In genomic region chr9:110825426-110825825, GRCm38 (mm10) we compare ENCODE assay signal across 35 mouse cellular contexts. TPM values are rescaled to one million over a fixed set of nuclear protein-coding genes. Genes with fewer than 3 reads are reported as not detected.
DNase-seq lines count a peak whose midpoint lies in the region; ATAC-seq and TF ChIP-seq lines count a peak whose summit lies in the region.
"Had no signal": no experiment of that assay in that cellular context is flagged by ENCODE, and none has a peak within 500 bp of the region (broad histone marks: within the 10 kb centered on the region; RNA-seq: fewer than 3 reads in every experiment).

No protein-coding gene starts in this region.

- no peak for TF ChIP-seq RAD21 in CH12.LX (IDR thresholded peaks at IDR 0.05; ENCODE audit: low read depth, low read length)

- no peak for TF ChIP-seq CTCF in forebrain, postnatal 0 days (IDR thresholded peaks at IDR 0.05; ENCODE audit: low read depth)
- no peak for TF ChIP-seq CTCF in hindbrain, postnatal 0 days (IDR thresholded peaks at IDR 0.05; ENCODE audit: low read depth)
- no peak for TF ChIP-seq CTCF in CH12.LX (conservative IDR thresholded peaks at IDR 0.05 in 1 of 2, IDR thresholded peaks at IDR 0.05 in 1 of 2; ENCODE audit: low read depth in 2 of 2, low read length in 2 of 2)

- no peak overlapping the region for H3K4me3 ChIP-seq in forebrain, postnatal 0 days (ENCODE audit: low read depth, low read length)
- no peak overlapping the region for H3K4me3 ChIP-seq in forebrain, embryonic 16.5 days (replicated peaks; ENCODE audit: low read length)
- H3K4me3 ChIP-seq in hindbrain, postnatal 0 days (ENCODE audit: low read length) = no peak overlapping the region
- no peak overlapping the region for H3K4me3 ChIP-seq in hindbrain, embryonic 13.5 days
- no peak overlapping the region for H3K4me3 ChIP-seq in CH12.LX (replicated peaks in 1 of 3; ENCODE audit: low read depth in 2 of 3, low read length in 2 of 3, poor library complexity in 1 of 3)
- H3K4me3 ChIP-seq: embryonic facial prominence, embryonic 12.5 days; erythroblast, embryonic 14.5 days; forebrain, embryonic 12.5 days; forebrain, embryonic 15.5 days; hindbrain, embryonic 12.5 days had no signal

- no peak for TF ChIP-seq EP300 in CH12.LX (IDR thresholded peaks at IDR 0.05; ENCODE audit: low read length)

- H3K4me1 ChIP-seq in forebrain, postnatal 0 days (ENCODE audit: insufficient read depth) = no peaks in the 10 kb centered on the region
- H3K4me1 ChIP-seq in forebrain, embryonic 16.5 days (replicated peaks; ENCODE audit: control insufficient read depth, insufficient read depth, low read length) = no peaks in the 10 kb centered on the region
- no peaks in the 10 kb centered on the region for H3K4me1 ChIP-seq in hindbrain, postnatal 0 days (ENCODE audit: insufficient read depth, low read length)
- H3K4me1 ChIP-seq in hindbrain, embryonic 13.5 days (replicated peaks) = no peaks in the 10 kb centered on the region
- peaks cover 2 to 12% of the 10 kb centered on the region in 2 experiments; a peak in 3 of 4 replicates for H3K4me1 ChIP-seq in CH12.LX (ENCODE audit: control insufficient read depth in 1 of 2, insufficient read depth in 2 of 2)
- H3K4me1 ChIP-seq: embryonic facial prominence, embryonic 12.5 days; forebrain, embryonic 12.5 days; hindbrain, embryonic 12.5 days had no signal

- no peak overlapping the region for H3K9ac ChIP-seq in forebrain, postnatal 0 days
- H3K9ac ChIP-seq in forebrain, embryonic 16.5 days (replicated peaks; ENCODE audit: low read depth, low read length) = no peak overlapping the region
- no peak overlapping the region for H3K9ac ChIP-seq in hindbrain, postnatal 0 days (replicated peaks; ENCODE audit: low read length)
- H3K9ac ChIP-seq in hindbrain, embryonic 13.5 days = no peak overlapping the region
- peak overlapping the region; percentile 30; the same call in 1 of the 2 replicates for H3K9ac ChIP-seq in CH12.LX (ENCODE audit: insufficient read depth, low read depth)
- H3K9ac ChIP-seq: embryonic facial prominence, embryonic 12.5 days; forebrain, embryonic 12.5 days; forebrain, embryonic 15.5 days; hindbrain, embryonic 12.5 days had no signal

- H3K36me3 ChIP-seq in forebrain, postnatal 0 days (ENCODE audit: insufficient read depth) = no peaks in the 10 kb centered on the region
- no peaks in the 10 kb centered on the region for H3K36me3 ChIP-seq in forebrain, embryonic 16.5 days (ENCODE audit: control insufficient read depth, insufficient read depth)
- no peaks in the 10 kb centered on the region for H3K36me3 ChIP-seq in hindbrain, postnatal 0 days (ENCODE audit: insufficient read depth, low read length)
- no peaks in the 10 kb centered on the region for H3K36me3 ChIP-seq in hindbrain, embryonic 13.5 days
- H3K36me3 ChIP-seq in CH12.LX (replicated peaks in 1 of 2; ENCODE audit: control insufficient read depth in 1 of 2, insufficient read depth in 1 of 2, low read length in 1 of 2) = no peaks in the 10 kb centered on the region
- H3K36me3 ChIP-seq: embryonic facial prominence, embryonic 12.5 days; forebrain, embryonic 12.5 days; forebrain, embryonic 15.5 days; G1E; hindbrain, embryonic 12.5 days had no signal

- H3K79me2 ChIP-seq in CH12.LX (replicated peaks; ENCODE audit: control insufficient read depth, extremely low read depth, insufficient read depth, poor library complexity, severe bottlenecking) = no peaks in the 10 kb centered on the region

- dilution Hi-C loops in CH12.LX (cut with MboI; ENCODE audit: extremely low pct_ligation_motif_present, extremely low pct_unique_long_range_greater_than_20kb, low sequenced_read_pairs) = no loop called here

- no peak overlapping the region for H3K4me2 ChIP-seq in forebrain, postnatal 0 days (ENCODE audit: low read depth)
- H3K4me2 ChIP-seq in forebrain, embryonic 16.5 days (ENCODE audit: low read length) = no peak overlapping the region
- H3K4me2 ChIP-seq in hindbrain, postnatal 0 days (ENCODE audit: low read depth, low read length) = no peak overlapping the region
- H3K4me2 ChIP-seq in hindbrain, embryonic 13.5 days = no peak overlapping the region
- peak overlapping the region; percentile 41; the same call in 1 of the 2 replicates for H3K4me2 ChIP-seq in CH12.LX (ENCODE audit: insufficient read depth, low read depth, poor library complexity, severe bottlenecking)
- H3K4me2 ChIP-seq: embryonic facial prominence, embryonic 12.5 days; forebrain, embryonic 12.5 days; forebrain, embryonic 15.5 days; heart, embryonic 11.5 days; hindbrain, embryonic 12.5 days had no signal

- TF ChIP-seq POLR2A in CH12.LX (IDR thresholded peaks at IDR 0.05; ENCODE audit: low read depth, low read length) = no peak

- H3K9me3 ChIP-seq in forebrain, postnatal 0 days (ENCODE audit: low read length) = no peaks in the 10 kb centered on the region
- H3K9me3 ChIP-seq in forebrain, embryonic 16.5 days (ENCODE audit: control insufficient read depth, low read length) = no peaks in the 10 kb centered on the region
- H3K9me3 ChIP-seq in hindbrain, postnatal 0 days (ENCODE audit: low read length) = no peaks in the 10 kb centered on the region
- H3K9me3 ChIP-seq in hindbrain, embryonic 13.5 days = no peaks in the 10 kb centered on the region
- H3K9me3 ChIP-seq in CH12.LX (replicated peaks; ENCODE audit: low read length) = no peaks in the 10 kb centered on the region
- H3K9me3 ChIP-seq: embryonic facial prominence, embryonic 12.5 days; forebrain, embryonic 12.5 days; forebrain, embryonic 15.5 days; G1E; hindbrain, embryonic 12.5 days had no signal

- peak; percentile 72 to 73 for DNase-seq in cerebellum, postnatal 10 days
- DNase-seq in cerebellum, adult 11-12 months = no peak
- peak; percentile 15 for DNase-seq in forebrain, postnatal 0 days
- DNase-seq in hindbrain, postnatal 0 days (ENCODE audit: low spot score) = peak; percentile 25
- DNase-seq in CH12.LX (ENCODE audit: extremely low read depth) = no peak
- no peak for DNase-seq in frontal cortex, adult 2 months (ENCODE audit: extremely low spot score in 1 of 2, low spot score in 1 of 2)
- DNase-seq: adrenal gland, postnatal 10 days; adrenal gland, postnatal 36 days; cerebellum, adult 11 months; cerebellum, adult 8-10 months; cerebellum, postnatal 36 days; gastrocnemius, postnatal 36 days; heart, postnatal 14 days; kidney, adult 18-20 months; kidney, adult 9 months had no signal

- no peaks in the 10 kb centered on the region for H3K27me3 ChIP-seq in forebrain, postnatal 0 days (ENCODE audit: insufficient read depth, low read length)
- no peaks in the 10 kb centered on the region for H3K27me3 ChIP-seq in forebrain, embryonic 16.5 days (replicated peaks; ENCODE audit: control insufficient read depth, insufficient read depth, low read length)
- no peaks in the 10 kb centered on the region for H3K27me3 ChIP-seq in hindbrain, postnatal 0 days (ENCODE audit: insufficient read depth, low read length)
- H3K27me3 ChIP-seq in hindbrain, embryonic 13.5 days = 0 out of 2 replicates have a peak, but pooled peaks cover 4% of the 10 kb centered on the region
- peaks cover 7% of the 10 kb centered on the region for H3K27me3 ChIP-seq in CH12.LX (replicated peaks)
- H3K27me3 ChIP-seq: forebrain, embryonic 12.5 days; forebrain, embryonic 15.5 days; hindbrain, embryonic 12.5 days; Patski had no signal

- H3K27ac ChIP-seq in forebrain, postnatal 0 days (ENCODE audit: low read depth, low read length) = no peak overlapping the region
- H3K27ac ChIP-seq in forebrain, embryonic 16.5 days (ENCODE audit: low read length) = no peak overlapping the region
- H3K27ac ChIP-seq in hindbrain, postnatal 0 days = no peak overlapping the region
- no peak overlapping the region for H3K27ac ChIP-seq in hindbrain, embryonic 13.5 days
- no peak overlapping the region for H3K27ac ChIP-seq in CH12.LX (ENCODE audit: insufficient read depth, low read depth)
- H3K27ac ChIP-seq: embryonic facial prominence, embryonic 12.5 days; forebrain, embryonic 12.5 days; forebrain, embryonic 15.5 days; hindbrain, embryonic 12.5 days had no signal

- 62% methylated on average over 4 of the region's 4 CpGs for WGBS in forebrain, postnatal 0 days
- WGBS in forebrain, embryonic 16.5 days = 63% methylated on average over 4 of the region's 4 CpGs
- WGBS in hindbrain, postnatal 0 days = 56% methylated on average over 4 of the region's 4 CpGs
- 84% methylated on average over 4 of the region's 4 CpGs for WGBS in hindbrain, embryonic 13.5 days

- no peak for ATAC-seq in forebrain, postnatal 0 days
- no peak for ATAC-seq in forebrain, embryonic 16.5 days
- no peak for ATAC-seq in hindbrain, postnatal 0 days
- no peak for ATAC-seq in hindbrain, embryonic 13.5 days (ENCODE audit: low FRiP score)
- ATAC-seq: forebrain, embryonic 15.5 days; hindbrain, embryonic 16.5 days; inflammation-experienced regulatory T-cells, adult 6 months; intestine, embryonic 16.5 days; Patski had no signal

- in situ Hi-C loops in CH12.LX (cut with MboI; ENCODE audit: low pct_ligation_motif_present, low pct_unique_long_range_greater_than_20kb, low sequenced_read_pairs) = no loop called here

RNA-seq across cellular contexts. Expression of gene Prss43, which starts 1.1 kb away (rescaled TPM):
- total RNA-seq in forebrain, postnatal 0 days (2014; rRNA removed) = not detected in 2 replicates
- polyA plus RNA-seq in forebrain, postnatal 0 days (2015; fragmentation: Nextera tagmentation; extraction: Ambion mirVana) = 0.10 TPM in 1 of 2 replicates, not detected in the other
- not detected in 2 replicates for polyA plus RNA-seq in forebrain, embryonic 16.5 days (2015; fragmentation: Nextera tagmentation; extraction: Ambion mirVana)
- not detected in 2 replicates for total RNA-seq in hindbrain, postnatal 0 days (2014; rRNA removed)
- polyA plus RNA-seq in hindbrain, postnatal 0 days (2015; fragmentation: Nextera tagmentation; extraction: Ambion mirVana) = 0.21 and 0.32 TPM in 2 replicates
- not detected in 2 replicates for polyA plus RNA-seq in hindbrain, embryonic 13.5 days (2015; fragmentation: Nextera tagmentation; extraction: Ambion mirVana)
- total RNA-seq in CH12.LX (2012; rRNA removed) = not detected in 2 replicates
- not detected in 2 replicates for total RNA-seq in CH12.LX (2014; rRNA removed)
- not detected in 2 replicates for polyA plus RNA-seq in CH12.LX (2012; ENCODE audit: insufficient read length, low read depth)
- 0.06 and 0.15 TPM in 2 replicates for polyA plus RNA-seq in frontal cortex, adult 2 months (2012; rRNA removed)
- total RNA-seq: adrenal gland, adult 18-20 months; adrenal gland, postnatal 10 days; adrenal gland, postnatal 36 days; gastrocnemius, adult 8-10 months; gastrocnemius, postnatal 36 days; granulocyte monocyte progenitor cell, adult 5-6 weeks; heart, adult 8-10 months; heart, postnatal 14 days; hematopoietic stem cell, adult 5-6 weeks had no signal
- polyA plus RNA-seq: embryonic facial prominence, embryonic 12.5 days; erythroblast, embryonic 14.5 days; forebrain, embryonic 12.5 days; forebrain, embryonic 15.5 days; G1E; heart, embryonic 11.5 days; heart, embryonic 14.5 days; hindbrain, embryonic 12.5 days; inflammation-experienced regulatory T-cells, adult 6 months; intestine, embryonic 16.5 days; Patski had no signal

RNA-seq across cellular contexts. Expression of gene Prss45, which starts 9.0 kb away (rescaled TPM):
- total RNA-seq in forebrain, postnatal 0 days (2014; rRNA removed) = 0.38 and 0.71 TPM in 2 replicates
- polyA plus RNA-seq in forebrain, postnatal 0 days (2015; fragmentation: Nextera tagmentation; extraction: Ambion mirVana) = 0.26 TPM in 1 of 2 replicates, not detected in the other
- polyA plus RNA-seq in forebrain, embryonic 16.5 days (2015; fragmentation: Nextera tagmentation; extraction: Ambion mirVana) = not detected in 2 replicates
- 0.47 TPM in 1 of 2 replicates, not detected in the other for total RNA-seq in hindbrain, postnatal 0 days (2014; rRNA removed)
- 0.16 and 0.29 TPM in 2 replicates for polyA plus RNA-seq in hindbrain, postnatal 0 days (2015; fragmentation: Nextera tagmentation; extraction: Ambion mirVana)
- polyA plus RNA-seq in hindbrain, embryonic 13.5 days (2015; fragmentation: Nextera tagmentation; extraction: Ambion mirVana) = not detected in 2 replicates
- total RNA-seq in CH12.LX (2012; rRNA removed) (not detected in 2 replicates), CH12.LX (2014; rRNA removed) (not detected in 2 replicates)
- polyA plus RNA-seq in CH12.LX (2012; ENCODE audit: insufficient read length, low read depth) = not detected in 2 replicates
- polyA plus RNA-seq in frontal cortex, adult 2 months (2012; rRNA removed) = 0.42 and 0.54 TPM in 2 replicates
- total RNA-seq: adrenal gland, adult 18-20 months; adrenal gland, postnatal 10 days; adrenal gland, postnatal 36 days; gastrocnemius, adult 8-10 months; gastrocnemius, postnatal 36 days; granulocyte monocyte progenitor cell, adult 5-6 weeks; heart, postnatal 14 days; hematopoietic stem cell, adult 5-6 weeks had no signal
- polyA plus RNA-seq: embryonic facial prominence, embryonic 12.5 days; erythroblast, embryonic 14.5 days; forebrain, embryonic 12.5 days; forebrain, embryonic 15.5 days; G1E; heart, embryonic 11.5 days; heart, embryonic 14.5 days; hindbrain, embryonic 12.5 days; inflammation-experienced regulatory T-cells, adult 6 months; intestine, embryonic 16.5 days; Patski had no signal

RNA-seq across cellular contexts. Expression of gene Prss44, which starts 11.6 kb away (rescaled TPM):
- not detected in 2 replicates for total RNA-seq in forebrain, postnatal 0 days (2014; rRNA removed)
- not detected in 2 replicates for polyA plus RNA-seq in forebrain, postnatal 0 days (2015; fragmentation: Nextera tagmentation; extraction: Ambion mirVana)
- not detected in 2 replicates for polyA plus RNA-seq in forebrain, embryonic 16.5 days (2015; fragmentation: Nextera tagmentation; extraction: Ambion mirVana)
- 0.10 TPM in 1 of 2 replicates, not detected in the other for total RNA-seq in hindbrain, postnatal 0 days (2014; rRNA removed)
- polyA plus RNA-seq in hindbrain, postnatal 0 days (2015; fragmentation: Nextera tagmentation; extraction: Ambion mirVana) = not detected in 2 replicates
- polyA plus RNA-seq in hindbrain, embryonic 13.5 days (2015; fragmentation: Nextera tagmentation; extraction: Ambion mirVana) = not detected in 2 replicates
- not detected in 2 replicates for total RNA-seq in CH12.LX (2012; rRNA removed)
- not detected in 2 replicates for total RNA-seq in CH12.LX (2014; rRNA removed)
- 0.14 and 0.17 TPM in 2 replicates for polyA plus RNA-seq in CH12.LX (2012; ENCODE audit: insufficient read length, low read depth)
- not detected in 2 replicates for polyA plus RNA-seq in frontal cortex, adult 2 months (2012; rRNA removed)
- total RNA-seq: adrenal gland, adult 18-20 months; adrenal gland, postnatal 10 days; adrenal gland, postnatal 36 days; gastrocnemius, adult 8-10 months; gastrocnemius, postnatal 36 days; granulocyte monocyte progenitor cell, adult 5-6 weeks; heart, adult 8-10 months; heart, postnatal 14 days; hematopoietic stem cell, adult 5-6 weeks had no signal
- polyA plus RNA-seq: cortical plate, adult 2 months; embryonic facial prominence, embryonic 12.5 days; forebrain, embryonic 12.5 days; forebrain, embryonic 15.5 days; G1E; heart, embryonic 11.5 days; heart, embryonic 14.5 days; hindbrain, embryonic 12.5 days; hindbrain, embryonic 16.5 days; inflammation-experienced regulatory T-cells, adult 6 months; intestine, embryonic 16.5 days; Patski had no signal

RNA-seq across cellular contexts. Expression of gene Prss46, which starts 18.9 kb away (rescaled TPM):
- total RNA-seq in forebrain, postnatal 0 days (2014; rRNA removed) = not detected in 2 replicates
- polyA plus RNA-seq in forebrain, postnatal 0 days (2015; fragmentation: Nextera tagmentation; extraction: Ambion mirVana) = 0.12 TPM in 1 of 2 replicates, not detected in the other
- polyA plus RNA-seq in forebrain, embryonic 16.5 days (2015; fragmentation: Nextera tagmentation; extraction: Ambion mirVana) = not detected in 2 replicates
- total RNA-seq in hindbrain, postnatal 0 days (2014; rRNA removed) = not detected in 2 replicates
- not detected in 2 replicates for polyA plus RNA-seq in hindbrain, postnatal 0 days (2015; fragmentation: Nextera tagmentation; extraction: Ambion mirVana)
- polyA plus RNA-seq in hindbrain, embryonic 13.5 days (2015; fragmentation: Nextera tagmentation; extraction: Ambion mirVana) = not detected in 2 replicates
- total RNA-seq in CH12.LX (2012; rRNA removed) (not detected in 2 replicates), CH12.LX (2014; rRNA removed) (not detected in 2 replicates)
- polyA plus RNA-seq in CH12.LX (2012; ENCODE audit: insufficient read length, low read depth) = not detected in 2 replicates
- not detected in 2 replicates for polyA plus RNA-seq in frontal cortex, adult 2 months (2012; rRNA removed)
- total RNA-seq: adrenal gland, adult 18-20 months; adrenal gland, postnatal 10 days; adrenal gland, postnatal 36 days; G1E; gastrocnemius, adult 8-10 months; gastrocnemius, postnatal 36 days; granulocyte monocyte progenitor cell, adult 5-6 weeks; heart, adult 8-10 months; heart, postnatal 14 days; hematopoietic stem cell, adult 5-6 weeks had no signal
- polyA plus RNA-seq: cortical plate, adult 2 months; embryonic facial prominence, embryonic 12.5 days; erythroblast, embryonic 14.5 days; forebrain, embryonic 12.5 days; forebrain, embryonic 15.5 days; G1E; heart, embryonic 11.5 days; heart, embryonic 14.5 days; hindbrain, embryonic 12.5 days; hindbrain, embryonic 16.5 days; inflammation-experienced regulatory T-cells, adult 6 months; intestine, embryonic 16.5 days had no signal

RNA-seq across cellular contexts. Expression of gene Prss42, which starts 27.5 kb away (rescaled TPM):
- total RNA-seq in forebrain, postnatal 0 days (2014; rRNA removed) = not detected in 2 replicates
- not detected in 2 replicates for polyA plus RNA-seq in forebrain, postnatal 0 days (2015; fragmentation: Nextera tagmentation; extraction: Ambion mirVana)
- not detected in 2 replicates for polyA plus RNA-seq in forebrain, embryonic 16.5 days (2015; fragmentation: Nextera tagmentation; extraction: Ambion mirVana)
- total RNA-seq in hindbrain, postnatal 0 days (2014; rRNA removed) = not detected in 2 replicates
- not detected in 2 replicates for polyA plus RNA-seq in hindbrain, postnatal 0 days (2015; fragmentation: Nextera tagmentation; extraction: Ambion mirVana)
- polyA plus RNA-seq in hindbrain, embryonic 13.5 days (2015; fragmentation: Nextera tagmentation; extraction: Ambion mirVana) = not detected in 2 replicates
- total RNA-seq in CH12.LX (2012; rRNA removed) (0.29 and 0.34 TPM in 2 replicates), CH12.LX (2014; rRNA removed) (0.28 TPM in 1 of 2 replicates, not detected in the other)
- polyA plus RNA-seq in CH12.LX (2012; ENCODE audit: insufficient read length, low read depth) = 1.1 and 1.2 TPM in 2 replicates
- polyA plus RNA-seq in frontal cortex, adult 2 months (2012; rRNA removed) = 0.06 TPM in 1 of 2 replicates, not detected in the other
- total RNA-seq: adrenal gland, adult 18-20 months; adrenal gland, postnatal 10 days; adrenal gland, postnatal 36 days; gastrocnemius, adult 8-10 months; gastrocnemius, postnatal 36 days; granulocyte monocyte progenitor cell, adult 5-6 weeks; heart, adult 8-10 months; heart, postnatal 14 days; hematopoietic stem cell, adult 5-6 weeks had no signal
- polyA plus RNA-seq: cortical plate, adult 2 months; embryonic facial prominence, embryonic 12.5 days; erythroblast, embryonic 14.5 days; forebrain, embryonic 12.5 days; forebrain, embryonic 15.5 days; heart, embryonic 11.5 days; heart, embryonic 14.5 days; hindbrain, embryonic 12.5 days; hindbrain, embryonic 16.5 days; inflammation-experienced regulatory T-cells, adult 6 months; intestine, embryonic 16.5 days; Patski had no signal

Comparison
In these comparisons a context has a peak if more than half of its experiments do, and no peak if none do; other contexts are left out.
1. DNase-seq: peak in cerebellum, postnatal 10 days (2 of 2), forebrain, postnatal 0 days (single experiment) and hindbrain, postnatal 0 days (single experiment); none in cerebellum, adult 11-12 months (single experiment), CH12.LX (single experiment) and frontal cortex, adult 2 months (0 of 2).